Mouse (Mus musculus): ENCODE measurements around the gene Cers4.

DNA sequence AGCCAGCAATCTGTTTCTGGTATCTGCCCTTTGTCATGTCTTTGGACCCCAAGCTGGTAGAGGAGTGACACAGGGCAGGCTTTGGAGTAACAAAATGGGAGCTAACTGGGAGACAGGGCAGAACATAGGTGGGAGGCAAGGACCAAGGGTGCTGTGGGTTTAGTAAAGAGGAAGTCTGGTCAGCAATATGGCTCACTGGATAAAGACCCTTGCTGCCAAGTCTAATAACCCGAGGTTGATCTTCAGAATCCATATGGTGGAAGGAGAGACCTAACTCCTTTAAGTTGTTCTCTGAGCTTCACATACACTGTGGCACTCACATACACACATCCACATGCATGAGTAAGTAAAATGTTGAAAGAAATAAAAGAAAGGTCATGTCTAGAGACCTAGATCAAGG lies 4.8 kb downstream of the Cers4 start:
- TF ChIP-seq EP300 (IDR thresholded peaks at IDR 0.05; ENCODE audit: insufficient read depth, low read depth, low read length) = no peak
- TF ChIP-seq POLR2A (IDR thresholded peaks at IDR 0.05; ENCODE audit: insufficient read depth, low read length) = no peak
